Mouse (Mus musculus) kidney, adult 11 months (tissue): ENCODE measurements around the gene Pglyrp4.
"Not testable (repeated sequence)": the region's sequence is repeated elsewhere in the genome, so short reads cannot be mapped to it uniquely, and the experiment has no call there.

ENCODE experiments used
- DNase-seq: peaks from one replicate; pipeline ENCODE4 v3.0.0; 2022

Pglyrp4 gene

DNA sequence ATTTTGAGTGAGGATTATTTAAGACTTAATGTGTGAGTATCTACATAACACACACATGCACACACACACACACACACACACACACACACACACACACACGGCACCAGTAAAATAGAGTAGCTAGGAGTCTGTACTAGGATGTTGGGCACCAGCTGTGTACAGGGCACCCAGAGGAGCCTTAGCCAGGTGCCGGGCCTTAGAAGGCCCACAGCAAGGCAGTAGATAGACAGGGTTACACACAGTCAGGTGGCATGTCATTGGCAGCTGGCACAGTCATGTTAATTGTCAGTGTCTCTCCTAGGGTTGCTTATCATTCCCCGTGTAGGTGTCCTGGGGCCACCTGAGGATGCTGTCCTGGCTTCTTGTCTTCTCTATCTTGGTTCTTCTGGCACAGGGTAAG lies at the start of gene Pglyrp4:
Gene Pglyrp4 (plus strand): TSS at position 301 of the 400 bp plus-strand sequence.
- DNase-seq, result no peak

DNA sequence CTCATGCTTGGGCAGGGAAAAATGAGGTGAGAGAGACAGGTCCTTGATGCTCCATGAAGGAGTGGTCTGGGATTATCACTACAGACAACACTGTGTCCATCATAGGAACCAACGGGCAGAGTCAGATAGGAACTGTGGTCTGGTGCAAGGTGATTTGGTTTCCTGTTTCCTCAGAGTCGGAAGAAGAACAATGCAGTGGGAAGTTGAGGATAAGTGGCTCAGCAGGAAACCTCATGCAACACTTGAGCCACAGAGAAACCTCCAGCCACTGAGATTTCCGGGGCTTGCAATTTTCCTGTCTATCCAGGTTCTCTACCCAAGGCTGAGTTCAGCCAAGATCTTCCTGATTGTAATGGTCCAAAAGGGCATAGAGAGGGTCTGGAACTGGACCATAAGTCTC lies 48.0 kb upstream of the Pglyrp4 start:
- no peak for DNase-seq

DNA sequence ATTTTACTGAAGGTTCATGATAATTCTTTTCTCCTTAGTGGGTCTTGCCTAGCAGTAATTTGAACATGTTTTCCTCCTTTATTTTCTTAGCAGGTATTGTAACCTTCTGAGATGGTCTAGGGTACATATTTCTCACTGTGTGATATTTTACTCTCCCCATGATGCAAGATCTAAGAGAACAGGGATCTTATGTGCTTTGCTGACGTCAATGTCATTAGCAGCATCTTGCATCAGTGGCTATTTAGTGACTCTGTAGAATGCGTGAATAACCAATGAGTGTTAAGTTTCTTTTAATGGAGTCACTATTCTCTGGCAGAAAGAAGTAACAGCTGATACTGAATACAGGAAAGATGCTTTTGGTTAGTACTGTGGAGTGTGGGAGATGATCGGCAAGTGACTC lies 42.8 kb upstream of the Pglyrp4 start:
- no peak for DNase-seq

DNA sequence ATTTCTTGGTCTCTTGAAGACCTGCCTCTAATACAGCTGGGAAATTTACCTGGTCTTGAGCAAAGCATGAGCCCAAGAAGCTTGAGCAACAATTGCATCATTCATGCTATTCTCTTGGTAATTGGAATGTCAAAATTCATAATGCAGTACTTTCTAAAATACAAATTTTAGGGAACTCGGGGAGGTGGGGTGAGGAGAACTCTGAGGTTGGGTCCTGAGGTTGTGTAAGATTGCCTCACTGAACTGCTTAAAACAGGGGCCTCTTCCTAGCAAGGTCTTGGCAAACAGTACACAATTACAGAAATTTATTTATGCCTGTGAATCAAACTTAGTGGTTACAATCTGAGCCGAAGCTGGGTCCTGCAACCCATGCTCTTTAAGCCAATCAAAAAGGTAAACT lies 39.9 kb upstream of the Pglyrp4 start:
- no peak for DNase-seq

DNA sequence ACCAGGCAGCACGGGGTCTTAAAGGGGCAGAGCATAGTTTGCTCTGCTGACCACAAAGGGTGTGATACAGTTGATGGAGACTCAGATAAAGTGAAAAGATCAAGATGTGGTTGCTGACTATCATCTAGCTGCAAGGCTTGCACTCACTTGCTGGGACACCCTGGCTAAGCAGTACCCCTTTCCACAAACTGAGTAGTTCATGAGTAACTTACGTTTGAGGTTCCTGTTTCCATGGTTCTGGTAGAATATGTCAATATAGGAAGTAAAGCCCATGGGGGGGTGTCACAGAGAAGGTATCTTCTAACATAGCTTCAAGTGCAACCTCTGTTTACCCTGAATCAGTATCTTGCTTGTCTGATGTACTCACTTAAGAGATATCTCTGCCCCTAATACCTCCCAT lies 33.2 kb upstream of the Pglyrp4 start:
- no peak for DNase-seq

DNA sequence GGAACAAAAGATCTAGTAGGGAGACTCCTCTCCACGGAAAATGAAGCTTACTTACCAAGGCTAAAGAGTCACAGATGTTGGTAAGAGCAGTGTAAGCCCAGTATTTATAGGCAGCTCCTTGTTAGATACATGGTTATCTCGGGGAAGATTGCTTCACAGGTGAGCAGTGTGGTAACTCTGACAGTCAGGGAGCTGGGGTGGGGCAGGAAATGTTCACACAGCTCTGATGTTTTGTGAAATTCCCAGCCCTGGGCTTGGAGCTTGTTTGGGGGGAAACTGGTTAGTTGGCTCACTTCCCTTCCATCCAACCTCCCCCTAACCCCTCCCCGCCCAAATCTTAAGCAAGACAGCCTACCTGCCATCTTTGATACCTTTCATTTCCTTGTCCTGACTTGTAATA lies 31.1 kb upstream of the Pglyrp4 start, which contains the start of gene S100a9:
Gene S100a9 (minus strand): TSS at position 109 of the 400 bp plus-strand sequence.
- no peak for DNase-seq

DNA sequence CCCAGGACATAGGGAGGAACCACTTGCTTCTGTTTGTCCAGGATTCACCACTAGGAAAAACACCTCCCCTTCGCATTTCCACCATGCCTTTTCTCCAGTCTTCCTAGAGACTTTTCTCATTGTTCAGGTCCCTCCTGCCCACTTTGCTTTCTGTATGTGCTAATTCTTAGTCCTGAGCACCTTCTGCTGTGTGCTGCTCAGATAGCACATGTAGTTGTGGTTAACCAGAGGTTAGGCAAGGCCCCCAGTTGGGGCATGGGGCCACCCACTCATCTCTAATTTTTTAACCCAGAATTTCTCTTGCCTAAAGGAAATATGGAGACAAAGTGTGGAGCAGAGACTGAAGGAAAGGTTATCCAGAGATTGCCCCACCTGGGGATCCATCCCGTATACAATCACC lies 24.5 kb upstream of the Pglyrp4 start:
- DNase-seq, result no peak

DNA sequence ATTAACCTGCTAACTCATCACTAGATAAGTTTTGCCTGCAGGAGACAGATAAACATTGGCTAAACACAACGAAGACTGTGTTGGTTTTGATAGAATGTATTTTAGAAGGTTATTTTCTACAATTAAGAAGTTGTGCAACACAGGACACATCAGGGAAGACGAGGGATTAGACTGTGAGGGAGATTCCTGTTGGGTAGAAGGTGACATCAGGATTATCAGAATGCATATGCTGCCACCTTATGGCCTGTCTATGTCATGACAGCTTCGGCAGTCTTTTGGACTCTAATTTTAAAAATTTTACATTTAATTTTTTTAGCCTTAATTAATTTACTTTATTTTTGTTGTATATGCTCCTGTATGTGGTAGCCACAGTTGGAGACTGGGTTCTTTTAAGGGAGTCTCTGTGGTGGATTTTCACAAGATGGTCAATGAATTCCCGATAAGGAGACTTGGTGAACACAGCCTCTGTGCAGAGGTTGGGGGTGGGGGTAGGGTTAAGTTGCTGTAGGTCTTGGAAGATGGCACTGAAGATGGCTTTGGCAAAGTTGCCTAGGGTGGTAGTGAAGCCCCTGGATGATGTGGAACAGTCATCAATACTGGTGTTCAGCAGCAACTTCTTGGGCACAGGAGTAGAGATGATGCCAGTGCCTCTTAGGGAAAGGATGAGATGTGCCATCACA lies 18.0 kb upstream of the Pglyrp4 start:
- DNase-seq, result no peak

DNA sequence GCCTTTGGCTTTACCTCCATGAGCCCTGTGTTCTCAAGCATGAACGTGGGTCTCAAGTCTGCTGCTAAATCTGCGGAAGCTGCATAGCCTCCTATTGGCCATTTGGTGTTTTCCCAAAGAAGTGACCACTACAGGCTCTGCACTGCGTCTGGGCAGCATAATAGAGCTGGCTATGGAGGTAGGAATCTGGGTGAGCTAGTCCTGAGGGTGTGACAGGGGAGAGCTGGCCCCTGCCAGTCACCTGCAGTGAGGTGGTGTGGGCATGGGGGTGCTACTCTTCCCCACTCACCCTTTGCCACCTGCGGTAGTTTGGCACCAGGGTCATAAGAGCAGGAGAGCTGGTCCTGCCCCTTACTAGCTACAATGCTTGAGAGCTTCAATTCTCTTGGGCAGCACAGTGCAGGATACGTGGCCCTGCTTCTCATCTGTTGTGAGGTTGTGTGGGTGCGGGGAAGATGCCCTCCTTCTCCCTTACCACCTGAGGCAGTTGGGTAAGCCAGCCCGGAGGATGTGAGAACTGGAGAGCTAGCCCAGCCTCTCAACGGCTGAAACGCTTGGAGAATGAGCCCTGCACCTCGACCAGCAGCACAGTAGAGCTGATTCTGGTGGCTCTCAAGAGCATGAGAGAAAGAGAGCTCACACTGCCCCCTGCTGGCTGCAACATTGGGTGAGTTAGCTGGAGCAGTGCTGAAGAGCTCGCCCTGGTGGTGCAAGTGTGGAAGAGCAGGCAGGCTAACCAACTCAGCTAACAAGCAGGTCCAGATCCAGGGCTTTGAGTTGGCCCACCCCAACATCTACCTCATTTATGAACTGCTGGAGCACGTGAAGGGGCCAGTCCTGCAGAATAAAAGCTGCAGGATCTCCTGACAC lies 16.9 kb upstream of the Pglyrp4 start:
- peak; percentile 60 for DNase-seq

DNA sequence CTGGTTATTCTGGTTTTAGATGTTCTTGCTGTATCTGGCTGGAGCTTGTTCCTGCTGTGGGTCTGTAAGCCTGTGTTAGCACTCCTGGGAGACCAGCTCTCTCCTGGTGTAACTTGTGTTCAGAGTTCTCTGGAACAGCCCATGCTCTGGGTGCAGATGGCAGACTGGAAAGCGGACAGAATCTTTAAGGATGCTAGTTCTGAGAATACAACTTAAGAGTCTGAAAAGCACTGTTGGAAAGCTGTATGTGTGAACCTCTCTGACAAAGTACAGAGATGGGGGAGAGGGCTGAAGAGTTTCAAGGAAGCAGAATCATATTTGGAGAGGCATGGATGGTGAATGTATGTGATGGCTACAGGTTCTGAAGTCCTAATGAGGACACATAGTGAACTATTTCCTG lies 23.0 kb downstream of the Pglyrp4 start:
- no peak for DNase-seq

DNA sequence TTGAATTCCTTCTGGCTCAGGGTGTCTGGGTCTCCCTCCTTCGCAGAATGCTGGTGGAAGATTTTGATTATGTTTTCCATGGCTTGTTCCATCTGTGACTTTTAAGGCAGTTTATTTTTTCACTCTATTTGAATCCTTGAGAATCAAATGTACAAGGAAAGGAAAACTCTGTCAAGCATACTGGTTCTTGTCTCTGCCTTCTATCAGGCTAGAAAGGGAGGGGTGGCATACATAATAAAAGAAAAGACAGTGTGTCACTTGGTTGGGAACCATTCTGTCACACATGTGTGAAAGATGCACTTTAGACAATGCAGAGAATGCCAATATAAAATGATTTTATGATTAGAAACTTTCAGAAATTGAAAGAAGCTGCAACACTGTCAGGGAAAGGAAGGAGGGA lies 51.1 kb downstream of the Pglyrp4 start, which contains the start of gene Gm5849:
Gene Gm5849 (minus strand): TSS at position 101 of the 400 bp plus-strand sequence.
- DNase-seq, result not testable (repeated sequence)
